Mouse (Mus musculus): Measurements from ENCODE around the gene Srm. TPM values are rescaled to one million over a fixed set of nuclear protein-coding genes. Genes with fewer than 3 reads are reported as not detected.

Srm gene
- polyA plus RNA-seq, 1 experiment from 2014 or later, result 45.4 TPM

- TF ChIP-seq CTCF (IDR thresholded peaks at IDR 0.05), result no peak
- ATAC-seq (no peak), DNase-seq (ENCODE audit: low read depth, low spot score) (no peak)
- in situ Hi-C loops (cut with MboI; ENCODE audit: low pct_unique_long_range_greater_than_20kb), result no loop called here
- POLR2A ChIA-PET, result no interaction called here
- CTCF ChIA-PET, result no interaction called here
- H3K27me3 ChIP-seq, result no peaks in the 10 kb centered on the region
Observed at GRCm38 (mm10) chr4:148583257-148583656, 8.0 kb upstream of the Srm start.

DNA sequence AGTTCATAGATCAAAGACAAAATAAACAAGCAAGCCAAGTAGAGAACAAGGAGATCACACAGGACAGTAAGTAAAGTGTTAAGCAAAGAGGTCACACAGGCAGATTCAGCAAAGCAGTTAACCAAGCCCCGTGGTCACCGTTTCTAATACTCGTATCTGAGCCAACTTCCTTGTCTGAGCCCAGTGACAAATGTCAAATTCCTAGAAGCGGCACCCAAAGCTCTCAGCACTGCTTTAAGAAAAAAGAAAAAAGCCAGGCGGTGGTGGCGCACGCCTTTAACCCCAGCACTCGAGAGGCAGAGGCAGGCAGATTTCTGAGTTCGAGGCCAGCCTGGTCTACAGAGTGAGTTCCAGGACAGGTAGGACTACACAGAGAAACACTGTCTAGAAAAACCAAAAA lies 4.7 kb upstream of the Srm start:
- no peak for DNase-seq (ENCODE audit: low read depth, low spot score)
- no peak for TF ChIP-seq CTCF (IDR thresholded peaks at IDR 0.05)
- in situ Hi-C loops (cut with MboI; ENCODE audit: low pct_unique_long_range_greater_than_20kb), result no loop called here

GRCm38 (mm10) chr4:148588793-148589192 lies 2.5 kb upstream of the Srm start:
- POLR2A ChIA-PET, result no interaction called here
- DNase-seq (ENCODE audit: low read depth, low spot score) (no peak), ATAC-seq (no peak)
- TF ChIP-seq CTCF (IDR thresholded peaks at IDR 0.05), result no peak
- CTCF ChIA-PET, result no interaction called here
- in situ Hi-C loops (cut with MboI; ENCODE audit: low pct_unique_long_range_greater_than_20kb), result no loop called here
- H3K27me3 ChIP-seq, result no peaks in the 10 kb centered on the region

More for the DNA sequence above, 4.7 kb upstream of the Srm start:
- ChIA-PET CTCF (no interaction called here), POLR2A (no interaction called here)
- ATAC-seq, result no peak
- no peaks in the 10 kb centered on the region for H3K27me3 ChIP-seq

DNA sequence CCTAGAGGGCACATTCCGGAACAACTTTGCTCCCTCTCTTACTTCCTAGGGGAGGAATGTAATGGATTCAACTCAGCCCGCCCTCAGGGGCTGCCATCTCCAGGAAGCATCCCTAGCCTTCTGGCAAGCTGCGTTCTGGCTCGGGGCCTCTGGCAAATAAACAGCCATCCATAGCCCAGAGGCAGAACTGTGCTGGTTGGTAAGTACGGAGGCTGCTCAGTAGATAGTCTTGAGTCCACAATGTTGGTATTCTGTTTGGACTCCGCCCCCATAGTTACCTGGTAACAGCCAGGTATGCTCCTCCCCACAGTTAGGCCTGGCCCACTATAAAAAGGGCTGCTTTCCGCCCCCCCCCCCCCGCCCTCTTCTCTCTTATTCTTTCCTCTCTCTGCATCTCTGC lies 1.7 kb upstream of the Srm start:
- ChIA-PET POLR2A (no interaction called here), CTCF (no interaction called here)
- TF ChIP-seq CTCF (IDR thresholded peaks at IDR 0.05), result no peak
- in situ Hi-C loops (cut with MboI; ENCODE audit: low pct_unique_long_range_greater_than_20kb), result no loop called here
- no peaks in the 10 kb centered on the region for H3K27me3 ChIP-seq
- no peak for DNase-seq (ENCODE audit: low read depth, low spot score)
- no peak for ATAC-seq

DNA sequence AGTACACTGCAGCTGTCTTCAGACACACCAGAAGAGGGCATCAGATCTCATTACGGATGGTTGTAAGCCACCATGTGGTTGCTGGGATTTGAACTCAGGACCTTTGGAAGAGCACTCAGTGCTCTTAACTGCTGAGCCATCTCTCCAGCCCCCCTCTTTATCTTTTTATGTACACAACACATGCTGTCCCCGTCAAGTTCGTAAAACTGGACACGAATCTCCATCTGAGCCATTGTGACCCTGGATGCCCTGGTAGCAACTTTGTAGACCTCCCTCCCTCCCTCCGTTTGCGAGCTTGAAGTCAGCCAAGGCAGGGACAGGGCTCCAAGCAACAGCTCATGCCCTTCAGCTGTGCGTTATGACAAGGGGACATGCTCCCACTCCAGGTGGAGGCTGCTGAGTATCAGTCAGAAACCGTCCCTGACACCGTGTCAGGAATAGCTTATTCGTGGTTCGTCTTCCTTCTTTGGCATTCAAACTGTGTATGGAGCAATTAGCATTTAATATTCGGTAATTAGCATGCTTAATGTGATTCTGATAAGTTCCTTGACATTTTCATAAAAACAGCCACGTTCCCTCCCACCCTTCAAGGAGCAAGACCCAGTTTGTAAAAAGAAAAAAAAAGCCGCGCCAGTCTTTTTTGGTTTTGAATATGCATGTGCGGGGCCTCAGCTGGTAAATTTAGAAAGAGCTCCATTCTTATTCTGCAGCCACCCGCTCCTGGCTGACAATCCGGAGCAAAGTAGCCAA lies 707 bp upstream of the Srm start:
- ChIA-PET CTCF (interaction anchor here (0.8 to 1.3 kb wide), 3 partner anchors 14 to 81 kb away, joined by 3 to 4 read pairs (median 4); no protein-coding TSS in a partner anchor), POLR2A (no interaction called here)
- no peak for DNase-seq (ENCODE audit: low read depth, low spot score)
- ATAC-seq, result no peak
- TF ChIP-seq CTCF (IDR thresholded peaks at IDR 0.05), result no peak
- in situ Hi-C loops (cut with MboI; ENCODE audit: low pct_unique_long_range_greater_than_20kb), result no loop called here
- H3K27me3 ChIP-seq, result no peaks in the 10 kb centered on the region

DNA sequence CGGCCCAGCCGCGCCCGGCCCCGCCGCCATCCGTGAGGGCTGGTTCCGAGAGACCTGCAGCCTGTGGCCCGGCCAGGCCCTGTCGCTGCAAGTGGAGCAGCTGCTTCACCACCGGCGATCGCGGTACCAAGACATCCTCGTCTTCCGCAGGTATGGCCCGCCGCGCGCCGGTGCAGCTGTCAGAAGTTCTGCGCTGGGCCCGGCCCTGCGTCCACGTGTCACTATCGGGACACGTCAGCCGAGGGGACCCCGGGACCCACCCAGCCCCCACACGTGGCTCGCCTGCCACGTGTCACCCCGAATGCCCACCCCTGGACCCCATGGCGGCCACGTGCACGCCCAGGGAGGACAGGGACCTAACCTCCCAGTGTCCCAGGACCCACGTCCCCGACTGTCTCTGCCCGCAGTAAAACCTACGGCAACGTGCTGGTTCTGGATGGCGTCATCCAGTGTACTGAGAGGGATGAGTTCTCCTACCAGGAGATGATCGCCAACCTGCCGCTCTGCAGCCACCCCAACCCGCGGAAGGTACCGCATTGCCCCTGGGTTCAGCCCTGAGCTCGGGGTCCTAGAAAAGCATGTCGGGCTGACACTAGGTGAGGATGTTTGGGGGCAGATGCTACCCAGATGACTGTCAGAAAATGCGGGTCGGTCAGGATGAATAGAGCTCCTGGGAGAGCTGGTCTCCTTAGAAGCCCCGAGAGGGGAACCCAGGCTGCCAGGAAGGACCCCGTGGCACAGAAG lies 506 bp downstream of the Srm start:
- no peak for DNase-seq (ENCODE audit: low read depth, low spot score)
- CTCF ChIA-PET, result interaction anchor here (1.1 to 2.3 kb wide), 6 partner anchors 11 to 91 kb away, joined by 3 to 6 read pairs (median 4); no protein-coding TSS in a partner anchor
- TF ChIP-seq CTCF (IDR thresholded peaks at IDR 0.05), result no peak
- in situ Hi-C loops (cut with MboI; ENCODE audit: low pct_unique_long_range_greater_than_20kb), result no loop called here
- POLR2A ChIA-PET, result no interaction called here
- peak; percentile 27 for ATAC-seq
- H3K27me3 ChIP-seq, result no peaks in the 10 kb centered on the region

DNA sequence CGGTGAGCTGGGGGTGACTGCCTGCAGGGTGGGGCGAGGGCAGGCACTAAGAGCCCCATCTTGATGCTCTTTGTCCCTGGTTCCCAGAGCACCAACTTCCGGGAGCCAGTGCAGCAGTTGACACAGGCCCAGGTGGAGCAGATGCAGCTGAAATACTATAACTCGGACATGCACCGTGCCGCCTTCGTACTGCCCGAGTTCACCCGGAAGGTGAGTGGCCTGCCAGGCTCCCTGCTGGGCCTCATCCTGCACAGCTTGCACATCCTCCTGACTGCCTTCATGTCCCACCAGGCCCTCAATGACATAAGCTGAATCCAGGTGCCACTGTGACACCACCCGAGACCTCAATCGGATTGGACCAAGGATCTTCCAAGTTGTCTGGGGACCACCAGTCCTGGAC lies 2.7 kb downstream of the Srm start:
- H3K27me3 ChIP-seq, result no peaks in the 10 kb centered on the region
- no peak for TF ChIP-seq CTCF (IDR thresholded peaks at IDR 0.05)
- DNase-seq (ENCODE audit: low read depth, low spot score), result no peak
- ChIA-PET CTCF (interaction anchor here (2.3 kb wide), 1 partner anchor 10 kb away, joined by 6 read pairs; no protein-coding TSS in a partner anchor), POLR2A (no interaction called here)
- in situ Hi-C loops (cut with MboI; ENCODE audit: low pct_unique_long_range_greater_than_20kb), result no loop called here
- no peak for ATAC-seq

GRCm38 (mm10) chr4:148595916-148596315 lies 4.6 kb downstream of the Srm start:
- POLR2A ChIA-PET, result no interaction called here
- TF ChIP-seq CTCF (IDR thresholded peaks at IDR 0.05), result no peak
- in situ Hi-C loops (cut with MboI; ENCODE audit: low pct_unique_long_range_greater_than_20kb), result no loop called here
- no peak for ATAC-seq
- no peaks in the 10 kb centered on the region for H3K27me3 ChIP-seq
- CTCF ChIA-PET, result no interaction called here
- DNase-seq (ENCODE audit: low read depth, low spot score), result no peak

DNA sequence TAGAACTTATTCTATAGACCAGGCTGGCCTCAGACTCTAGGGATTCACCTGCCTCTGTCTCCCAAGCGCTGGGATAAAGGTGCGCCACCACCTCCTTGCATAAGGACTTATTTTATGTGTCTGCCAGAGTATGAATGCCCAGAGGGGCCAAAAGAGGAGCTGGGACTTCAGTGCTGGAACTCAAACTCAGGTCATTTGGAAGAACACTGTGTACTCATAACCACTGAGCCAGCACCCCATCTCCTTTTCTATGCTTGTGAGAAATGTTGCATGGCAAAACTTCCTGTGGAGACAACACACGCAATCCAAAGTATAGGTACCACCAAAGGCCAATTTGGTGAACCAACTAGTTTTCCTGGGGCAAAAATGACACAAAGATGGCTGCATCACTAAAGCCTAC lies 5.4 kb downstream of the Srm start:
- in situ Hi-C loops (cut with MboI; ENCODE audit: low pct_unique_long_range_greater_than_20kb), result no loop called here
- no peaks in the 10 kb centered on the region for H3K27me3 ChIP-seq
- no peak for DNase-seq (ENCODE audit: low read depth, low spot score)
- no peak for TF ChIP-seq CTCF (IDR thresholded peaks at IDR 0.05)
- POLR2A ChIA-PET, result no interaction called here
- CTCF ChIA-PET, result no interaction called here
- no peak for ATAC-seq

- in situ Hi-C loops (cut with MboI; ENCODE audit: low pct_unique_long_range_greater_than_20kb), result no loop called here
- no peak for DNase-seq (ENCODE audit: low read depth, low spot score)
- no peak for ATAC-seq
- ChIA-PET POLR2A (no interaction called here), CTCF (no interaction called here)
- TF ChIP-seq CTCF (IDR thresholded peaks at IDR 0.05), result no peak
- H3K27me3 ChIP-seq, result no peaks in the 10 kb centered on the region
Observed at GRCm38 (mm10) chr4:148598826-148599225, 7.5 kb downstream of the Srm start.

DNA sequence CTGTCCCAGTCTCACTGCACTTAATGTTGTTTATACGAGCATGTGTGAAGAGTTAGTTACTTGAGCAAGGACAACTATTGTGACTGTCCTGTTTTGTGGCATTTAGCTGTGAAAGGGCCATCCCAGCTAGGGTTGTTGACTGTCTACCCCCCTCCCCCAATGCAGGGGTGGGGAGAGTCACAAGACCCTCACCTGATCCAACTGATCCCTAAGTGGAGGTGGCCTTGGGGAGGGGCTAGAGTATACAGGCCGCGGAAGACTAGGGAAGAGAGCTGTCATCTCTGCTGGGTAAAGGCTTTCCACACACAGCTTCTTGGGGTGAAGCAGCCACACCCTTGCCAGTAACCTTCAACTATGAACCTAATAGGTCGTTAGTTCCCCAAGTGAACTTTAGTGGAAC lies 9.0 kb downstream of the Srm start:
- TF ChIP-seq CTCF (IDR thresholded peaks at IDR 0.05), result no peak
- no peak for ATAC-seq
- POLR2A ChIA-PET, result interaction anchor here (0.6 kb wide), 1 partner anchor 430 kb away, joined by 6 read pairs; no protein-coding TSS in a partner anchor
- CTCF ChIA-PET, result no interaction called here
- H3K27me3 ChIP-seq, result no peaks in the 10 kb centered on the region
- in situ Hi-C loops (cut with MboI; ENCODE audit: low pct_unique_long_range_greater_than_20kb), result loop anchor here (5.0 kb wide), 1 partner anchor 428 kb away; no protein-coding TSS in a partner anchor
- no peak for DNase-seq (ENCODE audit: low read depth, low spot score)

All from Patski (cell line).